Mouse (Mus musculus): ENCODE data around the gene Rab23.

The Rab23 gene

DNA sequence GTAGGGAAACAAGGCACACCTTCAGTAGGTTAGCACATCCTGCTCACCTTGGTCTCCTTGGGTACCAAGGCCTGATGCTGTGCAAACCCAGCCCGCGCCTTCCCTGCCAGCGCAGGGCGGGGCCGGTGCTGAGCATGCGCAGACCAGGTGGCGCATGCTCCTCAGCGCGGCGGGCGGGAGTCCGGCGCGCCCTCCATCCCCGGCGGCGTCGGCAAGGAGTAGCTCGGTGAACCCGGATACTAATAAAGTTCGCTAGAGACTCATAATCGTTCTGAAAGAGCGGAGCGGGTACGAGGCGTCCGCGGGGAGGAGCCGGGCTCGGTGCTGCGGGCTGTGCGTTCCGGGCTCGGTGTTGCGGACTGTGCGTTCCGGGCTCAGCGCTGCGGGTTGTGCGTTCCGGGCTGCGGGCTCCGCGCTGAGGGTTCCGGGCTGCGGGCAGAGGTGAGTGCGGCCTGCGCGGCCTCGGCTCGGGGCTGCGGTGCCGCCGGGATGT is at the start of gene Rab23:
Gene Rab23 (plus strand): TSS at position 155 of the 493 bp plus-strand sequence.
- peak; percentile 47 for DNase-seq (ENCODE audit: extremely low spot score, low read depth, low spot score)

DNA sequence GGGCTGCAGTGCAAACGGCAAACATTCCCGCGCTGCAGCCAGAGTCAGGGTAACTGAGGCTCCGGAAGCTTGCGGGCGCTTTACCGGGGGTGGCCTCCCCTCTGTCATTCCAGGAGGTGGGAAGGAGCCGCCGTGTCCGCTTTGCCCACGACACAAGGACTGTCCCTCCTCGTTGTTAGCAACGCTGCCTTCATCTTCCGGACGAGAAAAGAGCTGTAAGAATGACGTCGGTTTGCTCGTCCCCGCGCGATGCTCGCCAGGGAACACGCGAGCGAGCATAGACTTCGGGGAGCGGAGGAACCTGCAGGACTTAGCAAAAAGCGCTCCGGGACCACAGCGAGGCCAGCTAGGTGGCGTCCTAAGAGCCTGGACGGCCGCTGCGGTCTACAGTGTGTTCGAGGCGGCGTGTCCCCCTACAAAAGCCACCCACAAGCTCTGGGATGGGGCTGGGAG is 49.5 kb upstream of the Rab23 start:
- no peak for DNase-seq (ENCODE audit: extremely low spot score, low read depth, low spot score)

DNA sequence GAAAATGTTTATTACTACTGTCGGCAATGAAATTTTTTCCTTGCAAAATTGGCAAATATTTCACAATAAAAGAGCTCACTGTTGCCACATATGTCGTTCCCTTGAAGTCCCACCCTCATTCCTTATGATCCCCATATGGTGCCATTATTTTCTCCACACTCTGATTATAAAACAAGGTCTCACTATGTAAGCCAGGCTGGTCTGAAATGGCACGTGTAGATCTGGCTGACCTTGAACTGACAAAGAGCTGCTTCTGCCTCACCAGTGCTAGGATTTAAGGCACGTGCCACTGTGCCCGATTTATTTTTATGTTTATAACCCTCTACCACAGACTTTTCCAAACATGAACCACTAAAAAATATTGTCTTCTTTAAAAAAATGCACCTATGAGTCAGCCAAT is 48.2 kb upstream of the Rab23 start:
- DNase-seq (ENCODE audit: extremely low spot score, low read depth, low spot score): no peak

DNA sequence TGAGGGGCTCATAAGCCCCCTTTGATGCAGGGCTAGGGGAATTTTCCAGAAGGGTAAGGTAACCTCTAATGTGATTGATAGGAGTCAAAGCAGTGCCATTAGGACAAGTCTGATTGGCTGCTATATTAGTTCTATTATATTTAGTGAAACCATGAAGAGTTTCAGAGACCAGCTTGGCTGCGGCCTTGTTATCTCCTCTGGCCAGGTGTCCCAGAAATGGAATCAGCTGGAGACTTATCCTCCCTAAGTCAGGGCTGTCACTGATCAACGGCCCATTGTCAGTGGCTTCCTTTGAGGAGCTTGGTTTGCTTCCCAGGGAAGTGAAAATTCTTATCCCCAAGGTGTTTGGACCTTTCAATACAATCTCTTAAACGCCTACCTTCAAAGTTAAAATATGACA is 47.6 kb upstream of the Rab23 start:
- DNase-seq (ENCODE audit: extremely low spot score, low read depth, low spot score): no peak

DNA sequence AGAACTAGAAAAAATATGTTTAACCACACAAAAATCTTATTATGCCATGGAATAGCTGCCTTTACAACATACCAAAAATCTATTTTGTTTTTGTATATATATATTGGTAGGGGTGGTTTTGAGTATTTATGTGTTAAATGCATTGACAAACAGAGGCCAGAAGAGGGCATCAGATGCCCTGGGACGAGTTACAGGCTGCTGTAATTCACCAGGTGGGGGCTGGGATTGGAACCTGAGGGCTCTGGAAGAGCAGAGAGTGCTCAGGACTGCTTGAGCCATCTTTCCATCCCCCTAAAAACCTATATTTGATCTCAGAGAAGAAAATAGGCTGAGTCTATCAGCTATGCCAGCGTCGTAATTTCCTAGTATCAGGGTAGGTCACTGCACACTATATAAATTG is 47.2 kb upstream of the Rab23 start:
- no peak for DNase-seq (ENCODE audit: extremely low spot score, low read depth, low spot score)

DNA sequence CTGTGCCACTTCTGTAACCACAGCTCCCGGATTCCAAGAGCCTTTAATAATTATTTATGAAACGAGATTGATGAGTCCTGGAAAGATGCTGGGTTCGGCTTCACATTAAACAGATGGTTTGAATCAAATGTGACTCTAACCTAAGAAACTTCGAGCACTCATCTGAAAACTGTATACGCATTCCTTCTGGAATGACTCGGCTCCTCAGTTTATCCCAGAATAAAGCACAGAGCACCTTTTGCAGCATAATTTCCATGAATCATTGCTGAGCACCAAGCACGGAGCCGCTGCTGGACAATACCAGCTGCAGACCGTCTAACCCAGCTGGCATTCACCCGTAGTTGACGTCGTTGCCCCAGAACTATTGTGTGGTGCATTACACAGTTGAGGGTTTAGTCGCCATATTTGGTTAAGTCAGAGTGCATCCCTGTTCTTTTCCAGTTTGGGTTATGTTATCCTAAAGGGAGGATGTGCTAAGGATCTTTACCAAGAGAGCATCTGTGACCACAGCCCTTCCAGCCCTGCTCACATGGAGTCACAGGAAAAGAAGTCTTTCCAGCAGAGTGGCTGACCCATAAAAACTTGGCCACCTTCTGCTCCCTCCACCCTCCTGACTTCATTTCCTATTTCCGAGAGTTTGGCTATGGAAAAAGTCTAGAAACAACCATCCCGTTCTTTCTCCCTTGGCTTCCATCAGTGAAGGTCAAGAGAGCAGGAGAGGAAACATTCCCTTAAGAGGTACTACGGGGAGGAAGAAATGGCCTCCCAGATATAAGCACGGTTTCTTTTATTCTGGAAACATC is 46.3 kb upstream of the Rab23 start:
- DNase-seq (ENCODE audit: extremely low spot score, low read depth, low spot score): no peak

DNA sequence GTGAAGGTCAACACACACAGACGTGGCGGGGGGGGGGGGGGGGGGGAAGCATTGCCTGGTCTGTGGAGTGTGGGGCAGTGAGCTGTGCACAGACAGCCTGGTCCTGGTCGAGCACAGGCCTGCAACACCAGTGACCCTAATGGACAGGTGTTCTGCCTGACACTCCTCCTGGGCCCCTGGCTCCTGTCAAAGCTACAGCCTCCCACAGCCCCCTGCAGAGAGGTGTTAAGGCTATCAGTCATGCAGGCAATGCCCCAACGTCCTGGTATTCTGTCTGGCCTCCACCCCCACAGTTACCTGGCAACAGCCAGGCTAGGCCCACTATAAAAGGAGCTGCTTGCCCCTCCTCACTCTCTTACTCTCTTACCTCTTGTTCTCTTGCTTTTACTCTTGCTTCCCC is 39.3 kb upstream of the Rab23 start:
- DNase-seq (ENCODE audit: extremely low spot score, low read depth, low spot score): no peak

DNA sequence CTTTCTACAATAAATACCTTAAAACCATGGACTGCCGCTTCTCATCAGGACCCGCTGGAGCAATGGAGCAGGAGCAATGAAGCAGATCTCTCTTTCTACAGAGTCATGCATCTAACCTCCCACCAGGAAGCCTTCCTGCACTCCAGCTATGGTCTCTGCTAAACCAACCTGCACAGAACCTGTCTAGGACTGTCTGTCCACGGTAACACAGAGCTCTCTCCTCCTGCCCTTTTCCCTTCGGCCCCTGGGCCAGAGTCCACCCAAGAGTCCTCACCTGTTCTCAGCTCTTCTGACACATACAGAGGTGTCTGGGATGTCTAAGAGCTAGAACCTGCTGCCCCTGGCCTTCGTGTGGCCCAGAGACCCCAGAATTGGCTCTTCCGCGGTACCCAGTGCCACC is 38.8 kb upstream of the Rab23 start:
- no peak for DNase-seq (ENCODE audit: extremely low spot score, low read depth, low spot score)

DNA sequence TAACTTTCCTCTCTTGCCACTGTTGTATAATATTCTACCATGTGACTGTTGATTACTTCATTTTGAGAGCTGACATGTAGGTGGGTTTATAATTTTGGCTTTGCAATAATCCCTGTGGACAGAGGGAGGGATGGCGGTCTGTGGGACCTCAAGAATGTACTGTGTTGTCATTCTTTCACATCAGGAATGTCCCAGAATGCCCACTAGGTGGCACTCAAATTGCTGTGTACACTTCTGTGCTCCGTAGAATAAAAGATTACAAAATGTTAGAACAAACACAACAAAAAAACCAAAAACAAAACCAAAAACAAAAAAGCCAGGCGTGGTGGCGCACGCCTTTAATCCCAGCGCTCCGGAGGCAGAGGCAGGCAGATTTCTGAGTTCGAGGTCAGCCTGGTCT is 35.2 kb upstream of the Rab23 start:
- DNase-seq (ENCODE audit: extremely low spot score, low read depth, low spot score): no peak

DNA sequence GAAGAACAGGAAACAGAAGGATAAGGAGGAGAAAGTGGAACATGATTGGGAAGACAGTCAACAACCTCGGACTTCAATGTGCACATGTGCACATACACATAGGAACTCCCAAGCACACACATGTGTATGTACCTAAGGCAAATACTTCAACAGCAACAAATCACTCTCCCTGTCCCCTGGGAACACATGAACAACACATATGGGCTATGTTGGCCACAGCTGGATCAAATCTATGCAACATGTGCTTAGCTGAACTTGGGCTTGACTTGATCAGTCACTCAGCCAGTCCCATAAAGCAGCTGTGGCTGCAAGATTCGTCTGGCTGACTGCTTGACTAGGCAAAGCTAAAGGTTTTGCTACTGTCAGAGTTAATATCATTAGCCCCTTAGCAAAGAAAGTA is 30.9 kb upstream of the Rab23 start:
- no peak for DNase-seq (ENCODE audit: extremely low spot score, low read depth, low spot score)

DNA sequence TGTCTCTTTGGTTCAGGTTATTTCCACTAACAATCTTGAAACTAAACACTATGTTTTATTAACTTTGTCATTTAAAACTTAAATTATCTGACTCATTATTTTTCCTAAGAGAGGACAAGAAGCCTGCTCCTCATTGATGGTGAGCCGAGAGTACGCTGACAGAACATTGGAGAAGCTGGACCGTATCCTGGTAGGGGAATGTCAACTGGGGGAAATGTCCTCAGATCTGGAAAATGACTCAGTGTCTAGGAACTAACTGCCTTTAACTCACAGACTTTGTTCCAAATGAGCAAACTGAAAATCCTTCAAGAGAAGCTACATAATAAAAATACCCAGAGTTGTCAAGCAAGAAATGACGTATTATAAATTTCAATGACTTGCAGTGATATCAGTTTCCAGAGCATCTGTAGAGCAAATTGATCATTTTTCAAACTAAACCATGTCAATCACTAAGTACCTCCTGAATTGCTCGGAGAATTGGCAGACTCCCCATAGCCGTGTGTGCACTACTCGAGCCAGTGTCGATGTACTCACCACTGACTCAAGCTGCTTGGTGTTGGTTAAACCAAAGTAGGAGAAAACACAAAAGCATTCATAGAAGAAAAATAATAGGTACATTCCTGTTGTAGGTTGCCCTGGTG is 30.1 kb upstream of the Rab23 start:
- DNase-seq (ENCODE audit: extremely low spot score, low read depth, low spot score): no peak

DNA sequence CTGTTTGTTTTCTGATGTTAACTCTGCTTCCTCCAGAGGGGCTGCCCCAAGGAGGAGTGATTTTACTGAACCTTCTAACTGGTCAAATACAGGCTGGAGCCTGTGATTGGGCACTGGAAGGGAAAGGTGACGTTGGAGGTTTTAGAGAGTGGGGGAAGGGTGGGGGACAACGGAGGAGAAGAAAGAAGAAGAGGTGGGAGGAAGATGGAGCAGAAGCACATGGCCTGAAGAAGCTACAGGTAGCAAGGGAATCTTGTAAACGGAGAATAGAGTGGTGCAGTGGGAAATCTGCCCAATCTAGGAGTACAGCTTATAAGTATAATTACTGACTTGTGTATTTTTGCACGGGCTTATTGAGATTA is 29.6 kb upstream of the Rab23 start:
- DNase-seq (ENCODE audit: extremely low spot score, low read depth, low spot score): no peak

DNA sequence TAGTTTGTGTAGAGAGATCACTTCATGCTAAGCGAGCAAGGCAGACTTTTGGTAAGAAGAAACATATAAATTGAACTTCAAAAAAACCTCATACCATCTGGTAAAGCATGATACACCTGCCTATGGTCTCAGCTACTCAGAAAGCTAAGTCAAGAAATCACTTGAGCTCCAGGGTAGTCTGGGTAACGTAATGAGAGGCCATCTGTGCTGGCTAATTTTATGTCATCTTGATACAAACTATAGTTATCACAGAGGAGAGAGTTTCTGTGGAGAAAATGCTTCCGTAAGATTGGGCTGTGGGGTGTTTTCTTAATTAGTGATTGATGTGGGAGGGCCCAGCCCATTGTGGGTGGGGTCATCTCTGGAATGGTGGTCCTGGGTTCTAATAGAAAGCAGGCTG is 25.8 kb upstream of the Rab23 start:
- no peak for DNase-seq (ENCODE audit: extremely low spot score, low read depth, low spot score)

DNA sequence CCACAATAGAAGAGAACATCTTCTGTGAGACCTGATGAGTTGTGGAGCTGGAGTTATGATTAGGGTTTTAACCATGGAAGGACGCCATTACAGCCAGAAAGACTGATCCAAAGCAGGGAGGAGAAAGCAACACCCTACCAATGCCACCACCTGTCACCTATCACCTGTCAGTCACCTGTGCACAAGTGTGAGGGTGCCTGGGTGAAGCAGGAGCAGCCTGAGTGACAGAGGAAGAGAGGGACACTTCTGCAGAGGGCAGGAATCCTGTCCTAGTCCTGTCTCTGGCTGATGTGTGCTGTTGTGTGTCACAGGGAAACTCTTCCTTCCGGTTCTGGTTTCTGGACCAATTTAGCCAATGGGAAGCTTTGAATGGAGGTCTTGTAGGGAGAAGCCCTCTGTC is 23.7 kb upstream of the Rab23 start:
- DNase-seq (ENCODE audit: extremely low spot score, low read depth, low spot score): no peak

DNA sequence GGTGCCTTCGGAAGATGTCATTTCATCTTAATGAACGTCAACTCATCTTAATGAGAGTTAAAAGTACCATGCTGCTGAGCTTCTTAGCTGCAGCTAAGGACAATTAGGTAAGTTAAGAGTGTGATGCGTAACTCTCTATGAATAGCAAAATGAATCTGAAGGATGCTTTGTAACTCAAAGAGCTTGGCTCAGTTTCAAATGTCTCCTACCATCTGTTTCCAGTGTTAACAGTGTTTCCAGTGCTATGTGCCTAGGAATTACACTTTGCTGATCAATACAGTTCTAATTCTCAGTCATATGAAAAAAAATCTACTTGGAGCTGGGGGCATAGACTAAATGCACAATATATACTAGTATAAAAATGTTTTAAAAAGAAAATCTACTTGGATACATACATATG is 18.4 kb upstream of the Rab23 start:
- no peak for DNase-seq (ENCODE audit: extremely low spot score, low read depth, low spot score)

DNA sequence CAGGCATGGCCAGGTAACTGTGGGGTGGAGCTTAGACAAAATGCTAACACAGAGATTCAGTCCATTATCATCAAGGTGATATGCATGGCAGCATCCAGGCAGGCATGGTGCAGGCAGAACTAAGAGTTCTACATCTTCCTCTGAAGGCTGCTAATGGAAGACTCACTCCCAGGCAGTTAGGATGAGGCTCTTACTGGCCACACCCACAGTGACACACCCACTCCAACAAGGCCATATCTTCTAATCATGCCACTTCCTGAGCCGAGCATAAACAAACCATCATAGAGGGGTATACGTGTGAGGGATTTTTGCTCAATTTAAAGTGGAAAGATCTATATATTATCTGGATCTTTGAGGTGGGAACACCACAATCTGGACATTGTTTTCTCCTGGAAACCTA is 10.1 kb upstream of the Rab23 start:
- no peak for DNase-seq (ENCODE audit: extremely low spot score, low read depth, low spot score)

DNA sequence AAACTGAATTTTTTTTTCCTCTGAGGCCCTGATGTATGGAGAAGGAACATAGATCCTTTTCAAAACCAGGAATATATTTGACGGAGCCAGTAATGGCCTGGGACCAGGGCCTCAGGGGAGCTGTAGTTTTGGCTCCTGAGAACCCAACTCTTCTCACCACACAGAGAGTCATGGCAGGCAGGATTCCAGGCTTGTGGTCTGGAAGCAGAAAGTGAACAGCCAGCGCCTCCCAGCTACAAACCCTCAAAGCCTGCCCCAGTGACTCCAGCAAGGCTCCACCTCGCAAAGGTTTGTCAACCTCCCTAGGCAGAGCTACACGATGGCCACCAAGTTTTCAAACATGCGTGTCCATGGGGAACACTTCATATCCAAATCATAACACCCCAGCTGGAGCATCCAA is 7.7 kb upstream of the Rab23 start:
- no peak for DNase-seq (ENCODE audit: extremely low spot score, low read depth, low spot score)

DNA sequence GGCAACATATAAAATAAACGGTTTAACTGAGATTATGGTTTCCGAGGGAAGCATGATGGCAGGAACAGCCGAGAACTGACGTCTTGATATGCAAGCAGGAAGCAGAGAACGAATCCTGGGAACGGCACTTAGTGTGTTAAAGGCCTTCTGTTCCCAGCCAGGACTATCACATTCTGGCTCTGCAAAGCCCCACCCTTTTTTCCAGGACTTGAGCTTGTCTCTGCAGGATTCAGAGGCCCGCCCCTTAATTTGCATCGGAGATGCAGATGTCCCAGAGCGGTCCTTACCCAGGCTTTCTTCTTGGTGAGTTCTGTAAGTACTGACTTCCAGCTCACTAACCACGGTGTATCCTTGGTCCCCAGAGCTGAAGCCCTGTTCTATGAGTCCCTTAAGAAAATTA is 4.9 kb upstream of the Rab23 start:
- no peak for DNase-seq (ENCODE audit: extremely low spot score, low read depth, low spot score)

DNA sequence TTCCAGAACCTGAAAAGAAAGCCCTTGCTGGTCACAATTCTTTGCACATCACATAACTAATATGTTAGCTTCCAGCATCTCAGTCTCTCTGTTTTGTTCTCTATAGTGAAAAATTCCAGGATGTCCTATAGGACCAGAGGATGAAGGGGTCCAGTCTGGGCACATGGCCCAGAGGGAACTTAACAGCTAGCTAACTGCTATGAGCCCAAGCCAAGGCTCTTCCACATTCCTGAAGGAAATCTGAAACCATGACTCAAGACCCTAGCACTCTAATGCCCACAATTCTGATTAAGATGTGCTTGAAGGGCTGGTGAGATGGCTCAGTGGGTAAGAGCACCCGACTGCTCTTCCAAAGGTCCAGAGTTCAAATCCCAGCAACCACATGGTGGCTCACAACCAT is 2.1 kb upstream of the Rab23 start:
- DNase-seq (ENCODE audit: extremely low spot score, low read depth, low spot score): no peak

DNA sequence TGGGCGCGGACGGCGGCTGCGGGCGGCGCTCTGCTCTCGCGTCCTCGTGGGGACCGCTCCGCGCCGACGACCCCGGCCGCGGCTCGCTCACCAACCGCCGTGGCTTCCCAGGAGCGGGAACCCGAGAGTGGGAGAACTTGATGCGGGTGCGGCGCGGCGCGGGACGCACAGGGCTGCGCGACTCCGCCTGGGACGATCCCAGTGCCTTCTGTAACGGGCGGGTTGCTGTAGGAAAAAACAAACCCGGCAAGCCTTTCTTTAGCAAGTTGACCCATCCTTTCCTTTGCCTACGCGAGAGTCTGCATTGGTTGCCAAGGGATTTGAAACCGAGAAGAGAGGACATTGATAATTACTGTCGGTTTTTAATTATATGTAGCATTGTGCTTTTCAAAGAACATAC is 544 bp downstream of the Rab23 start:
- DNase-seq (ENCODE audit: extremely low spot score, low read depth, low spot score): no peak

DNA sequence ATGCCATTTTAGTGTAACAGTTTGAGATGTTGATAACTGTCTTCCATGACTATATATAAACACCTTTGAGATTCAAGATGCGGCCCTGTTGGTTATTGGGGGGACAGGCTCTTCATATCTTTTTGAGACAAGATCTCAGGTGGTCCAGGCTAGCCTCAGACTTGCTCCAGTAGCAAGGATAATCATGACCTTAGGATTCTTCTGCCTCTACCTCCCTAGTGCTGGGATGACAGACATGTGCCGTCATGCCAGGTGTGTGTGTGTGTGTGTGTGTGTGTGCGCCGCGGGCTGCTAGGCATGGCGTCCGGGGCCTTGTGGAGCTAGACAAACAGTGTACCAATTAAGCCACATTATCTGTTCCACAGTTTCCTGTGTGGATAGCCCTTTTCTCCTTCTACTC is 1.3 kb downstream of the Rab23 start:
- DNase-seq (ENCODE audit: extremely low spot score, low read depth, low spot score): no peak

DNA sequence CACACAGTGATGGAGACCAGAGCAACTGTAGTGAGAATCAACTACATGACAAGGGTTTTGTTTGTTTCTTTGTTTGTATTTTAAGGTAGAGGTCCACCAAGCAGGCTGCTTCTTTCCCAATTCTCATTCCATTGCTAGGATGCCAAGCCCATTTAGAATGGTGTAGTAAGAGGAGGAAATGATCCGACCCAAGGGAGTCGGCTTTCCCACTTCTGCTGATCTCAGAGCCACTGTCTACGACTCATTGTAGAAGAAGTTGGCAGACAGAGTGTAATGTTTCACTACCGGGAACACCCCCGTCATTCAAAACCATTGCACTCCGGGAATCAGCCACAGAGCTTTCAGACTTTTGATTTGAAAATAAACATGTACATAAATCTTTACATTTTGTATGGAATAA is 4.8 kb downstream of the Rab23 start:
- DNase-seq (ENCODE audit: extremely low spot score, low read depth, low spot score): no peak

DNA sequence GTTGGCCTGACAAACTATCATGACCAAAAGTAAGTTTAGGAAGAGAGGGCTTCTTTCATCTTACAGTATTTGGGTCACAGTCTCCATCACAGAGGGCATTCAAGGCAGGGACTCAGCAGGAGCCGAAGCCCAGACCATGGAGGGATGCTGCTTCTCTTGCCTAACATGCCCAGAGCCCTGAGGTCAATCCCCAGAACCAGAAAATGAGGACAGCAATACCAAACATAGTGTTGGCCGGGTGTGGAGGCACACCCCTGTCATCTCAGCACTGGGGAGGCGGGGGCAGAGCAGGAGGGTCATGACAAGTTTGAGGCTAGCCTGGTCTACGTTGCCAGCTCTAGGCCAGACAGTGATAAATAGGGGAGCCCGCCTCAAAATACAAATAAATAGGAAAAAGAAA is 5.4 kb downstream of the Rab23 start:
- no peak for DNase-seq (ENCODE audit: extremely low spot score, low read depth, low spot score)

Data from hindlimb bud, embryonic 11.5 days (tissue).